Mouse (Mus musculus) heart, embryonic 14.5 days (tissue): ENCODE measurements around the gene Gabbr2. TPM values are rescaled to one million over a fixed set of nuclear protein-coding genes. Genes with fewer than 3 reads are reported as not detected.

Experiments used
- ATAC-seq: fragments of 200-750 bp; cut with Nextera tagmentation; 2 replicates; pipeline ENCODE4 v1.8.0; 2017; ENCODE audit warnings: low read depth, moderate TSS enrichment; ENCODE audit not compliant: insufficient number of reproducible peaks, insufficient read depth, low FRiP score
- H3K27ac ChIP-seq, 2 experiments: fragments of 200-500 bp in 1 of 2; fragments of 300-500 bp in 1 of 2; sonication (generic) in 1 of 2; replicated peaks in 1 of 2; 2 replicates each; pipeline ENCODE4 v1.5.1; 2012 to 2014; ENCODE audit warnings: low read depth in 2 of 2, low read length in 2 of 2, control low read depth in 1 of 2, mild to moderate bottlenecking in 1 of 2, mixed read lengths in 1 of 2; ENCODE audit not compliant: control insufficient read depth in 1 of 2, insufficient read depth in 1 of 2
- H3K27me3 ChIP-seq: fragments of 300-500 bp; sonication (generic); 2 replicates; pipeline ENCODE4 v1.6.1; 2014; ENCODE audit warnings: mild to moderate bottlenecking, low read length, control low read depth; ENCODE audit not compliant: control insufficient read depth, insufficient read depth
- H3K36me3 ChIP-seq: fragments of 300-500 bp; sonication (generic); 2 replicates; pipeline ENCODE4 v1.6.1; 2014; ENCODE audit warnings: mild to moderate bottlenecking, control low read depth, low read length, mixed read lengths; ENCODE audit not compliant: control insufficient read depth, insufficient read depth
- H3K4me1 ChIP-seq, 2 experiments: fragments of 200-500 bp in 1 of 2; fragments of 300-500 bp in 1 of 2; sonication (generic) in 1 of 2; 2 replicates each; pipeline ENCODE4 v1.6.1; 2012 to 2014; ENCODE audit warnings: low read length in 2 of 2, control low read depth in 1 of 2, mixed read lengths in 1 of 2; ENCODE audit not compliant: control insufficient read depth in 2 of 2, insufficient read depth in 2 of 2
- H3K4me2 ChIP-seq: fragments of 300-500 bp; sonication (generic); 2 replicates; pipeline ENCODE4 v1.6.1; 2014; ENCODE audit warnings: mild to moderate bottlenecking, low read length
- H3K4me3 ChIP-seq, 2 experiments: fragments of 200-500 bp in 1 of 2; fragments of 300-500 bp in 1 of 2; sonication (generic) in 1 of 2; 2 replicates each; pipeline ENCODE4 v1.5.1; 2012 to 2014; ENCODE audit warnings: low read length in 2 of 2, mild to moderate bottlenecking in 2 of 2, control low read depth in 1 of 2, low read depth in 1 of 2, moderate library complexity in 1 of 2; ENCODE audit not compliant: control insufficient read depth in 1 of 2, insufficient read depth in 1 of 2
- H3K9ac ChIP-seq: fragments of 300-500 bp; sonication (generic); 2 replicates; pipeline ENCODE4 v1.6.1; 2014; ENCODE audit warnings: mild to moderate bottlenecking, low read length
- H3K9me3 ChIP-seq: fragments of 300-500 bp; sonication (generic); 2 replicates; pipeline ENCODE4 v1.6.1; 2016; ENCODE audit warnings: low read length, control low read depth; ENCODE audit not compliant: control insufficient read depth
- WGBS: fragments of 180-500 bp; shearing (Covaris S2); extraction: QIAGEN DNeasy Blood & Tissue Kit; methylation state at CpG from one replicate; pipeline ENCODE4 v1.1.7; 2014; 5-methylcytosine and 5-hydroxymethylcytosine counted together
- polyA plus RNA-seq: library from polyadenylated mRNA; unstranded; fragments of >200 nt; fragmentation: Nextera tagmentation; extraction: Ambion mirVana; gene quantifications from 2 replicates; pipeline ENCODE4 v1.2.1, GENCODE M21; 2014

Gabbr2 gene
- polyA plus RNA-seq, 1 experiment from 2014 or later = 0.08 TPM

GRCm38 (mm10) chr4:46727153-46727552 lies 264.5 kb downstream of the Gabbr2 start:
- Histone ChIP-seq H3K4me2 (no peak overlapping the region), H3K27ac (no peak overlapping the region), H3K9ac (no peak overlapping the region), H3K27me3 (no peaks in the 10 kb centered on the region; the same call in 1 of the 2 replicates), H3K36me3 (no peaks in the 10 kb centered on the region), H3K9me3 (no peaks in the 10 kb centered on the region), H3K4me1 (no peaks in the 10 kb centered on the region), H3K4me3 (no peak overlapping the region)
- ATAC-seq = no peak
- 83% methylated on average over 11 of the region's 11 CpGs for WGBS

- Histone ChIP-seq H3K9ac (no peak overlapping the region), H3K4me3 (no peak overlapping the region), H3K27ac (peak overlapping the region in 1 of 2 experiments; percentile 10; a peak in 1 of 4 replicates), H3K27me3 (no peaks in the 10 kb centered on the region; the same call in 1 of the 2 replicates), H3K9me3 (no peaks in the 10 kb centered on the region), H3K4me1 (peaks cover 0 to 5% of the 10 kb centered on the region in 2 experiments; a peak in 1 of 4 replicates), H3K4me2 (no peak overlapping the region), H3K36me3 (no peaks in the 10 kb centered on the region)
- 42% methylated on average over 16 of the region's 16 CpGs for WGBS
- no peak for ATAC-seq
Measured at GRCm38 (mm10) chr4:46720821-46721557, 270.7 kb downstream of the Gabbr2 start.

DNA sequence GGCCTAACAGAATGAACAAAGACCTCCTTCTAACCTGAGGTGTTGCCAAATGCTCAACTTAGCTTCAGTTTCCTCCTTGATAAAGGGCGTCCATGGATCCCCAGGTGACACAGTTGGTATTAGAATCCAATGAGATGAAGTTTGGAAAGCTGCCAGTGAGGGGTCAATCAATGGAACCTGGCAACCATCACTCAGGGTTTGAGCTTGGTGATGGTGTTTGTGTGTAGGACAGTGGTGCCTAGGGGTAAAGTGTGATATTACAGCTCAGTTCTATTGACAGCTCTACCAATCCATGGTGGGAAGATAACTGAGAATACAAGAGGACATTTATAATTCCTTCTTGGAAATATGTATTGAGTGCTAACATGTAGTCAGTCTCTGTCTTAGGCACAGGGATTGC lies 271.6 kb downstream of the Gabbr2 start:
- H3K4me1 ChIP-seq = peaks cover 0 to 5% of the 10 kb centered on the region in 2 experiments; a peak in 1 of 4 replicates

GRCm38 (mm10) chr4:46718624-46719023 lies 273.0 kb downstream of the Gabbr2 start:
- Histone ChIP-seq H3K9ac (no peak overlapping the region), H3K36me3 (no peaks in the 10 kb centered on the region), H3K9me3 (no peaks in the 10 kb centered on the region), H3K27me3 (no peaks in the 10 kb centered on the region), H3K27ac (no peak overlapping the region), H3K4me2 (no peak overlapping the region), H3K4me3 (no peak overlapping the region), H3K4me1 (peaks cover 0 to 5% of the 10 kb centered on the region in 2 experiments; a peak in 1 of 4 replicates)
- no peak for ATAC-seq
- 37% methylated on average over 7 of the region's 7 CpGs for WGBS

More for the DNA sequence above, 271.6 kb downstream of the Gabbr2 start:
- ATAC-seq = no peak
- Histone ChIP-seq H3K36me3 (no peaks in the 10 kb centered on the region), H3K4me2 (no peak overlapping the region), H3K4me3 (no peak overlapping the region), H3K9ac (no peak overlapping the region), H3K27ac (no peak overlapping the region), H3K9me3 (no peaks in the 10 kb centered on the region), H3K27me3 (no peaks in the 10 kb centered on the region; the same call in 1 of the 2 replicates)
- 58% methylated on average over 1 of the region's 1 CpGs for WGBS

- peaks cover 0 to 5% of the 10 kb centered on the region in 2 experiments; a peak in 1 of 4 replicates for H3K4me1 ChIP-seq
- H3K27ac ChIP-seq = no peak overlapping the region
- no peaks in the 10 kb centered on the region for H3K9me3 ChIP-seq
- no peaks in the 10 kb centered on the region for H3K36me3 ChIP-seq
- 50% methylated on average over 5 of the region's 5 CpGs for WGBS
- no peaks in the 10 kb centered on the region for H3K27me3 ChIP-seq
- ATAC-seq = no peak
- no peak overlapping the region for H3K4me2 ChIP-seq
- no peak overlapping the region for H3K4me3 ChIP-seq
- no peak overlapping the region for H3K9ac ChIP-seq
Measured at GRCm38 (mm10) chr4:46717156-46717555, 274.5 kb downstream of the Gabbr2 start.

DNA sequence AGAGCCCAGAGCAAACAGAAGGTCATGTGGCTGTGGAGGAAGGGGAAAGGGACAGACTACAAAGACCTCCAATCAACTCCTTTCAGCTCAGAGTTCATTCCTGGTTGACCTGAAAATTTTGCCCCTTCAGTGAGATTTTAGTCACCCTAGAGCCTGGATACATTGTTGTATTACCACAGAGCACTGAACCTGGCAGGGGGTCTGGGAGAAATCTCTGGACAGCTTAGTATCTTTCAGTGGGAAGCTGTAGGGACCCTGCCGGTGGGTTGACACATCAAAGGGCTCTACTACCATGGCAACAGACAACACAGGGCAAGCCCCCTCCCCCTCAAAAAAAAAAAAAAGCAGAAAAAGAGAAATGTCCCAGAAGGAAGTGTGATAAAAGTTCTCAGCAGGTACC lies 275.3 kb downstream of the Gabbr2 start:
- H3K36me3 ChIP-seq = no peaks in the 10 kb centered on the region
- H3K9me3 ChIP-seq = no peaks in the 10 kb centered on the region
- no peak overlapping the region for H3K9ac ChIP-seq
- no peak overlapping the region for H3K4me2 ChIP-seq
- no peak overlapping the region for H3K27ac ChIP-seq
- no peak for ATAC-seq
- 13% methylated on average over 1 of the region's 1 CpGs for WGBS
- no peaks in the 10 kb centered on the region for H3K27me3 ChIP-seq
- peaks cover 0 to 5% of the 10 kb centered on the region in 2 experiments; a peak in 1 of 4 replicates for H3K4me1 ChIP-seq
- no peak overlapping the region for H3K4me3 ChIP-seq

DNA sequence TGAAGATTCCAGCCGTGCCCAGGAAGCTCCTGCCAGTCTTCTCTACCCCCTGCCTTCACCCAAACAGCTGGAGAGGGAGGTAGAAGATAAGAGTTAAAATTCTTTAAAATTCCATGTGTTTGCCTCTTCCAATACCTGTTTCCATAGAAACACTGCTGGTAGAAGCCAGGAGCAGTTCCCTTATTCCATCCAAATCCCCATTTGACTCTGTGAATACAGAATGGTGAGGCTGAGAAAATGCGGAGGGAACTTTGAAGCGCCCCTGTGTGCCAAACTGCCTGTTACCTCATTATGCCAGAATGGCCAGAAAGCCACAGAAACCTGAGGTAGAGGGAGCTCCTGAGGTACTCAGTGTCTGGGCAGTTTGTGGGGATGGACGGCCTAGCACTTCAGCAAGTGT lies 281.1 kb downstream of the Gabbr2 start:
- 66% methylated on average over 4 of the region's 4 CpGs for WGBS
- Histone ChIP-seq H3K27me3 (no peaks in the 10 kb centered on the region), H3K9me3 (no peaks in the 10 kb centered on the region), H3K4me1 (peaks cover 3 to 4% of the 10 kb centered on the region in 2 experiments; a peak in 1 of 4 replicates), H3K27ac (no peak overlapping the region), H3K4me3 (no peak overlapping the region), H3K36me3 (no peaks in the 10 kb centered on the region), H3K4me2 (no peak overlapping the region), H3K9ac (no peak overlapping the region)
- ATAC-seq = no peak
